Mouse (Mus musculus): ENCODE results near the gene Cyp4a10. TPM values are rescaled to one million over a fixed set of nuclear protein-coding genes. Genes with fewer than 3 reads are reported as not detected.

Gene Cyp4a10
- total and polyA plus RNA-seq, 3 experiments, result not detected

GRCm38 (mm10) chr4:115545101-115545500 is 27.0 kb downstream of the Cyp4a10 start:
- TF ChIP-seq CTCF (conservative IDR thresholded peaks at IDR 0.05 in 1 of 2, IDR thresholded peaks at IDR 0.05 in 1 of 2; ENCODE audit: low read depth in 2 of 2, low read length in 2 of 2) (no peak), KAT2A (IDR thresholded peaks at IDR 0.05; ENCODE audit: insufficient replicate concordance, low read length) (no peak), USF2 (conservative IDR thresholded peaks at IDR 0.05; ENCODE audit: low read depth, low read length) (no peak), NELFE (IDR thresholded peaks at IDR 0.05; ENCODE audit: low read depth, low read length) (no peak), SMC3 (IDR thresholded peaks at IDR 0.05; ENCODE audit: low read depth, low read length) (no peak), ETS1 (conservative IDR thresholded peaks at IDR 0.05; ENCODE audit: low read depth, low read length) (no peak), MAX (IDR thresholded peaks at IDR 0.05; ENCODE audit: low read length) (no peak), POLR2A (IDR thresholded peaks at IDR 0.05; ENCODE audit: low read depth, low read length) (no peak), CHD1 (IDR thresholded peaks at IDR 0.05; ENCODE audit: low read depth, low read length) (no peak), JUND (conservative IDR thresholded peaks at IDR 0.05; ENCODE audit: low read depth, low read length) (no peak), SIN3A (IDR thresholded peaks at IDR 0.05; ENCODE audit: low read length) (no peak), BHLHE40 (IDR thresholded peaks at IDR 0.05; ENCODE audit: low read depth, low read length) (no peak), HCFC1 (IDR thresholded peaks at IDR 0.05; ENCODE audit: low read depth, low read length) (no peak), RCOR1 (conservative IDR thresholded peaks at IDR 0.05; ENCODE audit: low read depth, low read length) (no peak), EP300 (IDR thresholded peaks at IDR 0.05; ENCODE audit: low read length) (no peak), MAZ (IDR thresholded peaks at IDR 0.05; ENCODE audit: low read depth, low read length) (no peak)
- no peak for DNase-seq (ENCODE audit: extremely low read depth)
- Histone ChIP-seq H3K9me3 (replicated peaks; ENCODE audit: low read length) (no peaks in the 10 kb centered on the region), H3K4me1 (ENCODE audit: control insufficient read depth in 1 of 2, insufficient read depth in 2 of 2) (no peaks in the 10 kb centered on the region), H3K27me3 (replicated peaks) (peaks cover 26% of the 10 kb centered on the region), H3K36me3 (replicated peaks in 1 of 2; ENCODE audit: control insufficient read depth in 1 of 2, insufficient read depth in 1 of 2, low read length in 1 of 2) (no peaks in the 10 kb centered on the region), H3K4me3 (replicated peaks in 1 of 3; ENCODE audit: low read depth in 2 of 3, low read length in 2 of 3, poor library complexity in 1 of 3) (no peak overlapping the region), H3K4me2 (ENCODE audit: insufficient read depth, low read depth, poor library complexity, severe bottlenecking) (no peak overlapping the region), H3K79me2 (replicated peaks; ENCODE audit: control insufficient read depth, extremely low read depth, insufficient read depth, poor library complexity, severe bottlenecking) (no peaks in the 10 kb centered on the region), H3K27ac (ENCODE audit: insufficient read depth, low read depth) (no peak overlapping the region), H3K9ac (ENCODE audit: insufficient read depth, low read depth) (no peak overlapping the region)
- in situ Hi-C loops (cut with MboI; ENCODE audit: low pct_ligation_motif_present, low pct_unique_long_range_greater_than_20kb, low sequenced_read_pairs), result no loop called here
- dilution Hi-C loops (cut with MboI; ENCODE audit: extremely low pct_ligation_motif_present, extremely low pct_unique_long_range_greater_than_20kb, low sequenced_read_pairs), result no loop called here

DNA sequence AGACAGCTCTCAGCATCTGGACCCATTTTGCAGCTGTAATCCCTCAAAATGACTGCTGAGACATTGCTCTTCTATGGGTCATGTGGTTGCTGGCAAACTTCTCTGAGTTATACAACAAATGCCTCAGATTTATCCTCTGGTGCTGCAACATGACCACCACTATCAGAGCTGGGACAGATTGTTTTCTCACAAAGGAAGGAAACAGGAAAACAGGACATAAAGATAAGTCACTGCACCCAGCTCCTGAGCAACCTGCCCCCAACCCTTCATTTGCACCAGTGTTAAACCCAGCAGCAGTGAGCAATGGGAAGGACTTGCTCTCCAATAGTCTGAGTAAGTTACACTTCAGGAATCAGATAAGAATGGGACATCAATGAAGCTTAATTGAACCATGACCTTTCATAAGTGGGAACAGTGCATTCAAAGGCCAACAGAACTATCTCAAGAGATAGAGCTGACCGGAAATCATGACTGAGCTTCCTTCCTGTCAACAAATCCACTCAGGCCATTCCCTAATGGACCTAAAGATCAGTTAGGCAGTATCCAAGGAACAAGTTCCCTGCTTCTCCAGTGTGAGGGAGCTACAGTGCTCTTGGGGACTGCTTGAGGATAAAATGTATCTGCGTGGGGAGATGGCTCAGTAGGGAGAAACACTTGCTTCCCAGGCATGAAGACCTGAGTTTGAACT is 28.2 kb downstream of the Cyp4a10 start:
- H3K4me3 ChIP-seq (replicated peaks in 1 of 3; ENCODE audit: low read depth in 2 of 3, low read length in 2 of 3, poor library complexity in 1 of 3), result no peak overlapping the region
- no peak for DNase-seq (ENCODE audit: extremely low read depth)
- H3K79me2 ChIP-seq (replicated peaks; ENCODE audit: control insufficient read depth, extremely low read depth, insufficient read depth, poor library complexity, severe bottlenecking), result no peaks in the 10 kb centered on the region
- no peaks in the 10 kb centered on the region for H3K9me3 ChIP-seq (replicated peaks; ENCODE audit: low read length)
- no peaks in the 10 kb centered on the region for H3K36me3 ChIP-seq (replicated peaks in 1 of 2; ENCODE audit: control insufficient read depth in 1 of 2, insufficient read depth in 1 of 2, low read length in 1 of 2)
- in situ Hi-C loops (cut with MboI; ENCODE audit: low pct_ligation_motif_present, low pct_unique_long_range_greater_than_20kb, low sequenced_read_pairs), result no loop called here
- no peak for TF ChIP-seq ZMIZ1 (IDR thresholded peaks at IDR 0.05; ENCODE audit: low read depth, low read length)
- TF ChIP-seq ETS1 (conservative IDR thresholded peaks at IDR 0.05; ENCODE audit: low read depth, low read length), result no peak
- TF ChIP-seq RCOR1 (conservative IDR thresholded peaks at IDR 0.05; ENCODE audit: low read depth, low read length), result no peak
- no peak for TF ChIP-seq KAT2A (IDR thresholded peaks at IDR 0.05; ENCODE audit: insufficient replicate concordance, low read length)
- no peak overlapping the region for H3K27ac ChIP-seq (ENCODE audit: insufficient read depth, low read depth)
- dilution Hi-C loops (cut with MboI; ENCODE audit: extremely low pct_ligation_motif_present, extremely low pct_unique_long_range_greater_than_20kb, low sequenced_read_pairs), result no loop called here
- H3K4me2 ChIP-seq (ENCODE audit: insufficient read depth, low read depth, poor library complexity, severe bottlenecking), result no peak overlapping the region
- H3K27me3 ChIP-seq (replicated peaks), result peaks cover 26% of the 10 kb centered on the region
- no peaks in the 10 kb centered on the region for H3K4me1 ChIP-seq (ENCODE audit: control insufficient read depth in 1 of 2, insufficient read depth in 2 of 2)
- H3K9ac ChIP-seq (ENCODE audit: insufficient read depth, low read depth), result no peak overlapping the region
